Mouse (Mus musculus): Measurements from ENCODE around the gene Zfp59. TPM values are rescaled to one million over a fixed set of nuclear protein-coding genes. Genes with fewer than 3 reads are reported as not detected.
"Not testable (repeated sequence)": the region's sequence is repeated elsewhere in the genome, so short reads cannot be mapped to it uniquely, and the experiment has no call there.

Zfp59 gene
- polyA plus RNA-seq, 1 experiment from 2014 or later, result 5.5 TPM

GRCm38 (mm10) chr7:27859301-27860251 lies 21.2 kb downstream of the Zfp59 start:
- no peaks in the 10 kb centered on the region for H3K4me1 ChIP-seq (ENCODE audit: control insufficient read depth, insufficient read depth, low read length)
- no peaks in the 10 kb centered on the region for H3K36me3 ChIP-seq (ENCODE audit: control insufficient read depth, insufficient read depth, low read length)
- H3K4me3 ChIP-seq (ENCODE audit: low read depth, low read length), result peak overlapping the region; percentile 63
- 16% methylated on average over 10 of the region's 10 CpGs for whole genome bisulfite sequencing (ENCODE audit: insufficient replicate concordance)
- no peaks in the 10 kb centered on the region for H3K27me3 ChIP-seq (ENCODE audit: control insufficient read depth, insufficient read depth, low read length)
- peak; percentile 17; the same call in 1 of the 2 replicates for ATAC-seq (replicated peaks; ENCODE audit: insufficient number of reproducible peaks, low FRiP score, low TSS enrichment)
- H3K9me3 ChIP-seq (replicated peaks; ENCODE audit: control insufficient read depth, low read length), result no peaks in the 10 kb centered on the region
- peak overlapping the region; percentile 81 for H3K9ac ChIP-seq (ENCODE audit: low read depth, low read length)
- peak overlapping the region; percentile 85 for H3K27ac ChIP-seq (ENCODE audit: low read depth, low read length)
- peak overlapping the region; percentile 85 for H3K4me2 ChIP-seq

DNA sequence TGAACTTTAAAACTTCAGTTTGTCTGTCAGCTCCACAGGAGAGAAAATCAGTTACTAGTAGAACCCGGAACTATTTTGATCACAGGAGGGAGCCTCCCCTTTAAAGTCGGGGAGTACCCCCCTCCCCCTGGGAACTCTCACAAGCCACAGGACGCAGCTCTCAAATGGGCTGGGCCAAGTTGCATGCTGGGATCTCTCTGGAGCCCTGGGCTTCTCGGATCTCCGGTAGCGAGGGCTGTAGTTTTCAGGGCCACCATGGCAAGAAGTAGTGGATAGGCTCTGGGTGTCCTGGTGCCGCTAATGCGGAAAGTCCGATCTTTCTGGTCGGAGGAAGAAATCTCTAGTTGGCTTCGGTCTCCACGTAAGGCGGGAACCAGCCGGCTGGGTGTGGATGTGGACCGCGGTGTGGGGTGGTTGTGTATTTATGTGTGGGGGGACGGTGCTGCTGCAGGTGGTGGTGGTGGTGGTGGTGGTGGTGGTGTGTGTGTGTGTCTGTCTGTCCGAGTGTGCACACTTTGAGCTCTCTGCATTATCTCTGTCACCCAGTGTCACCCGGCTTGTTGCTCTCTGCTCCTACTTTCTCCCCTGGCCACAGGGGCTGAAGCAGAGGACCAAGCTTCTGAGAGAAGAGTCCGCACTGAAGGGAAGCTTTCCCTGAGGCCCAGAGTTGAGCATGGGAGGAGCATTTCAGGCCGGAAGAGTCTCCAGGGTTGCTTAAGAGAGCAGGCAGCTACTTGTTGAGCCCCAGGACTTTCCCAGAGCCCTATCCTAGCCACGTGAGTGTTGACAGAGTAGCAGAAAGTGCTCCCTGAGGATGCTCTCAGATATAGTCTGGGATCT lies 22.2 kb downstream of the Zfp59 start:
- Histone ChIP-seq H3K36me3 (ENCODE audit: control insufficient read depth, insufficient read depth, low read length) (no peaks in the 10 kb centered on the region), H3K27me3 (ENCODE audit: control insufficient read depth, insufficient read depth, low read length) (no peaks in the 10 kb centered on the region), H3K4me2 (peak overlapping the region; percentile 85), H3K9ac (ENCODE audit: low read depth, low read length) (peak overlapping the region; percentile 81), H3K9me3 (replicated peaks; ENCODE audit: control insufficient read depth, low read length) (no peaks in the 10 kb centered on the region), H3K4me3 (ENCODE audit: low read depth, low read length) (peak overlapping the region; percentile 63), H3K4me1 (ENCODE audit: control insufficient read depth, insufficient read depth, low read length) (no peaks in the 10 kb centered on the region), H3K27ac (ENCODE audit: low read depth, low read length) (peak overlapping the region; percentile 85)
- peak; percentile 86 for ATAC-seq (replicated peaks; ENCODE audit: insufficient number of reproducible peaks, low FRiP score, low TSS enrichment)
- WGBS (ENCODE audit: insufficient replicate concordance), result 0% methylated on average over 22 of the region's 22 CpGs

DNA sequence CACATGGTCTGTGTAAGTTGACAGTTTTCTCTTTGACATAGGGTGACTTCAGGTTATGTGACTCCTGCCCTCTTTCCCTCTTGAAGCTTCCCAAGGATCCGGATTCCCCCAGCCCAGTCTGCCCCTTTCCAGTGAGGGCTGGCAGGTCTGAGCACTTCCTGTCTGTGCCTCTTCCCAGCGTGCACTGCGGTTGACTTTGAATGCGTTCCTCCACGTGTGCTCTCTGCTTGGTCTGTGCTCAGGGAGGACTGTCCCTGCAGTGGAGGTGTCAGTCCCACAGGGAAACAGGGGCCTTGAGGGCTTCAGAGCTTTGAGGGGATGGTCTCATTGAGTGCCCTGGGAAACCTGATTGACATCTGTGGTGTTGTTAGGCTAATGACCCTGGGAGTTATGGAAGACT lies 24.2 kb downstream of the Zfp59 start:
- WGBS (ENCODE audit: insufficient replicate concordance), result 76% methylated on average over 5 of the region's 5 CpGs
- not testable (repeated sequence) for ATAC-seq (replicated peaks; ENCODE audit: insufficient number of reproducible peaks, low FRiP score, low TSS enrichment); H3K36me3 ChIP-seq (ENCODE audit: control insufficient read depth, insufficient read depth, low read length); H3K9me3 ChIP-seq (replicated peaks; ENCODE audit: control insufficient read depth, low read length); H3K4me2 ChIP-seq; H3K4me1 ChIP-seq (ENCODE audit: control insufficient read depth, insufficient read depth, low read length); H3K4me3 ChIP-seq (ENCODE audit: low read depth, low read length); H3K27ac ChIP-seq (ENCODE audit: low read depth, low read length); H3K27me3 ChIP-seq (ENCODE audit: control insufficient read depth, insufficient read depth, low read length); H3K9ac ChIP-seq (ENCODE audit: low read depth, low read length)

GRCm38 (mm10) chr7:27881721-27882120 lies 43.3 kb downstream of the Zfp59 start:
- no peaks in the 10 kb centered on the region for H3K27me3 ChIP-seq (ENCODE audit: control insufficient read depth, insufficient read depth, low read length)
- no peak overlapping the region for H3K4me3 ChIP-seq (ENCODE audit: low read depth, low read length)
- H3K9me3 ChIP-seq (replicated peaks; ENCODE audit: control insufficient read depth, low read length), result no peaks in the 10 kb centered on the region
- H3K9ac ChIP-seq (ENCODE audit: low read depth, low read length), result no peak overlapping the region
- H3K4me1 ChIP-seq (ENCODE audit: control insufficient read depth, insufficient read depth, low read length), result no peaks in the 10 kb centered on the region
- no peak for ATAC-seq (replicated peaks; ENCODE audit: insufficient number of reproducible peaks, low FRiP score, low TSS enrichment)
- no peak overlapping the region for H3K4me2 ChIP-seq
- H3K36me3 ChIP-seq (ENCODE audit: control insufficient read depth, insufficient read depth, low read length), result peaks cover 17% of the 10 kb centered on the region
- 88% methylated on average over 4 of the region's 4 CpGs for WGBS (ENCODE audit: insufficient replicate concordance)
- no peak overlapping the region for H3K27ac ChIP-seq (ENCODE audit: low read depth, low read length)

- H3K4me1 ChIP-seq (ENCODE audit: control insufficient read depth, insufficient read depth, low read length), result no peaks in the 10 kb centered on the region
- 0 out of 2 replicates have a peak, but pooled peaks cover 2% of the 10 kb centered on the region for H3K36me3 ChIP-seq (ENCODE audit: control insufficient read depth, insufficient read depth, low read length)
- WGBS (ENCODE audit: insufficient replicate concordance), result 81% methylated on average over 4 of the region's 4 CpGs
- H3K4me3 ChIP-seq (ENCODE audit: low read depth, low read length), result no peak overlapping the region
- H3K9ac ChIP-seq (ENCODE audit: low read depth, low read length), result no peak overlapping the region
- ATAC-seq (replicated peaks; ENCODE audit: insufficient number of reproducible peaks, low FRiP score, low TSS enrichment), result no peak
- no peaks in the 10 kb centered on the region for H3K27me3 ChIP-seq (ENCODE audit: control insufficient read depth, insufficient read depth, low read length)
- H3K27ac ChIP-seq (ENCODE audit: low read depth, low read length), result no peak overlapping the region
- no peak overlapping the region for H3K4me2 ChIP-seq
- peaks cover 6% of the 10 kb centered on the region; the same call in 1 of the 2 replicates for H3K9me3 ChIP-seq (replicated peaks; ENCODE audit: control insufficient read depth, low read length)
These were observed 62.2 kb downstream of the Zfp59 start for GRCm38 (mm10) chr7:27900601-27901000.

GRCm38 (mm10) chr7:27905061-27905848 lies 66.8 kb downstream of the Zfp59 start:
- H3K9me3 ChIP-seq (replicated peaks; ENCODE audit: control insufficient read depth, low read length), result peaks cover 6% of the 10 kb centered on the region; the same call in 1 of the 2 replicates
- 63% methylated on average over 11 of the region's 11 CpGs for WGBS (ENCODE audit: insufficient replicate concordance)
- H3K9ac ChIP-seq (ENCODE audit: low read depth, low read length), result no peak overlapping the region
- no peak for ATAC-seq (replicated peaks; ENCODE audit: insufficient number of reproducible peaks, low FRiP score, low TSS enrichment)
- no peaks in the 10 kb centered on the region for H3K27me3 ChIP-seq (ENCODE audit: control insufficient read depth, insufficient read depth, low read length)
- no peaks in the 10 kb centered on the region for H3K4me1 ChIP-seq (ENCODE audit: control insufficient read depth, insufficient read depth, low read length)
- no peak overlapping the region for H3K4me2 ChIP-seq
- peaks cover 5% of the 10 kb centered on the region; the same call in 1 of the 2 replicates for H3K36me3 ChIP-seq (ENCODE audit: control insufficient read depth, insufficient read depth, low read length)
- no peak overlapping the region for H3K4me3 ChIP-seq (ENCODE audit: low read depth, low read length)
- H3K27ac ChIP-seq (ENCODE audit: low read depth, low read length), result no peak overlapping the region
